Mouse (Mus musculus) adrenal gland, postnatal 4 days (tissue): ENCODE data around the gene Rhod. TPM values are rescaled to one million over a fixed set of nuclear protein-coding genes. Genes with fewer than 3 reads are reported as not detected.
"Not testable (repeated sequence)": the region's sequence is repeated elsewhere in the genome, so short reads cannot be mapped to it uniquely, and the experiment has no call there.

Source experiments
- DNase-seq, 2 experiments: peaks; one replicate each; pipeline ENCODE4 v3.0.0; 2021 to 2022; ENCODE audit warnings: low spot score in 2 of 2, mixed read lengths in 2 of 2
- total RNA-seq, 2 experiments: library from RNA; stranded (reverse); gene quantifications; 2 replicates each; pipeline ENCODE4 v1.2.3; 2021

The Rhod gene
- total RNA-seq, 2 experiments from 2014 or later = 18.0 to 19.7 TPM

DNA sequence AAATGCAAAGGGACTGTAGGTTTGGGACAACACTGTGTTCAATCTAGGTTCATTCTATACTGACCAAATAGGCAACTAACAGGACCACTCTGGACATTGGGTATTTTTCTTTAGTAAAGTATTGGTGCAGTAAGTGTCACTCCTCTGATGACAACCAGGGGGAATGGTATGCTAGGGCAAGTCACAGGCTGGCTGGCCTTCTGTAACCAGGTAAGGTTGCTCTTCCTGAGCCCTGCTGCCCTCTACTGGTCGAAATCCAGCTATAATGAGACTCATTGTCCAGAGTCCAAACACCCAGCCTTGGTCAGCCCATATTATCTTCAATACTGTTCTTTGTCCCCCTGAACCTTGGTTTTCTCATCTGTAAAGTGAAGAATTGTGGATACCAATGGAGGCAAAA is 22.0 kb downstream of the Rhod start:
- peak in 1 of 2 experiments; percentile 52 for DNase-seq

DNA sequence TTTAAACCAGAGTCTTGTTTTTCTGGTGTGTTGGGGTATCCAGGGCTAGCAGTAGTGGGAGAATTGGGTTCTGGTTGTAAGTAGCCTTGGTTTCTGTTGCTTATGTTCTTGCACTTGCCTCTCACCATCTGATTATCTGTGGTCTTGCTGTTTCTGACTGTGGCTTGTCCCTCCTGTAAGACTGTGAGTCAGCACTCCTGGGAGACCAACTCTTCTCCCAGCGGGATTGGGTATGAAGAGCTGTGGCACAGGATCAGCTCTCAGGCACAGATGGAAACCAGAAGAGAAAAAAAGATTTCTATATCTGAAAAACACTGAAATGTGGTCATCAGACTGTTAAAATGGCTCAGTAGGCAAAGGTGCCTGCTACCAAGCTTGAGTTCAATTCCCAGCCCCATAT is 24.6 kb downstream of the Rhod start:
- no peak for DNase-seq

DNA sequence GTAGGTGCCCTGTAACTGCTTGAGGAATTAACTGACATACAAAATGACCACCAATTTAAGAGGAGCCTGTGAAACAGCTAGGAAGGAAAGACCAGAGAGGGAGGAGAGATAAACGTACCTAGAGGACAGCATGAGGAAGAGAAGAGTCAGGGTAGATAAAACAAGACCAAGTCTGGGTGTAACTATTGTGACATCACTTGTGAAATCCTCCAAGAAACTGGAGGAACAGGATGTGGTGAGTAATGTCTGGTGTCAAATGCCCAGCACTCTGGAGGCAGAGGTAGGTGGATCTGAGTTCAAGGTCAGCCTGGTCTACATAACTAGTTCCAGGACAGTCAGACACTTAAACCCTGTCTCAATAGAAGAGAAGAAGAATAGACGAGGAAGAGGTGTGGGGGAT is 30.2 kb downstream of the Rhod start:
- no peak for DNase-seq

DNA sequence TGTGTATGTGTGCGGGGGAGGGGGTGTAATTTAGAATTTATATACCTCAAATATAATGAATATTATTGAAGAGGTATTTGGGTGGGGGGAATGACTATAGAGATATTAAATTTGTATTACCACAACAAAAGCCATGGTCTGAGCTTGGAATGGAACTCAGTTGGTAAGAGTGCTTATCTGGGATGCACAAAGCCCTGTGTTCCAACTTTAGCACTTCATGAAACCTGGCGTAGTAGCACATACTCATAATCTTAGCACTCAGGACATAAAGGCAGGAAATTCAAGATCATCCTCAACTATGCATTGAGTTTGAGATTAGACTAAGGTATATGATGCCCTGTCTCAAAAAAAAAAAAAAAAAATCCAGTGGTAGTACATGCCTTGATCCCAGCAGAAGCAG is 34.4 kb downstream of the Rhod start:
- no peak for DNase-seq

DNA sequence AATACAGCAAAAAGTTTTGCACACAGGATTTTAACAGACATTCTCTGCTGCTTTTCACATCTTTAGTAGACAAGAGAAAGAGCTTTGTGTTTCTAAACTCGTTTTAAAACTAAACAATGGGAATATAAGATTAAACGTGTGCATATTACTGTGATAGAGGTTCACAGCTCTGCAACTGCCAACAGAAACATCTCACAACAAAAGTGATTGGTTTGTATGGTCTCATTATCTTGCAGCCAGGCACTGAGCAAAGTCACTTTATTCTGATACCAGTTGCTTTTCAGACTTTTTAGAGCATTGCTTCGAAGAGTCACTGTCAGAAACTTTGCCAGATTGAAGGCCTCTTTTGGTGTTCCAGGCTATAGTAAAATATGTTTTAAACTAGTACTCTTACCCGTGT is 40.3 kb downstream of the Rhod start:
- DNase-seq = no peak

DNA sequence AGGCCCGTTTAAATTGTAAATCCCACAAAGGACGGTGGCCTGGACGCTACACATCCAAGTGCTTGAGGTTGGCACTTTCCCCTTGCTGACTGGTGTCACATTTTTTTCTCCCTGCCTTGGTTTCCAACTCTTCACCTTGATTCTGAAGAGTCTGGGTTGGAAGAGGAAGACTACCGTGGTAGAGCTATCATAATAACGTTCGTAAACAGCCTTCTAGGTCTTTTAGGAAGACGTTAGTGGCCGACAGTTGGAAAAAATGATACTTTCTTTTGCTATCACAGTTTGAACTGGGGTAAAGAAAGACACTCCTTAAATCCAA is 40.6 kb downstream of the Rhod start:
- no peak for DNase-seq

DNA sequence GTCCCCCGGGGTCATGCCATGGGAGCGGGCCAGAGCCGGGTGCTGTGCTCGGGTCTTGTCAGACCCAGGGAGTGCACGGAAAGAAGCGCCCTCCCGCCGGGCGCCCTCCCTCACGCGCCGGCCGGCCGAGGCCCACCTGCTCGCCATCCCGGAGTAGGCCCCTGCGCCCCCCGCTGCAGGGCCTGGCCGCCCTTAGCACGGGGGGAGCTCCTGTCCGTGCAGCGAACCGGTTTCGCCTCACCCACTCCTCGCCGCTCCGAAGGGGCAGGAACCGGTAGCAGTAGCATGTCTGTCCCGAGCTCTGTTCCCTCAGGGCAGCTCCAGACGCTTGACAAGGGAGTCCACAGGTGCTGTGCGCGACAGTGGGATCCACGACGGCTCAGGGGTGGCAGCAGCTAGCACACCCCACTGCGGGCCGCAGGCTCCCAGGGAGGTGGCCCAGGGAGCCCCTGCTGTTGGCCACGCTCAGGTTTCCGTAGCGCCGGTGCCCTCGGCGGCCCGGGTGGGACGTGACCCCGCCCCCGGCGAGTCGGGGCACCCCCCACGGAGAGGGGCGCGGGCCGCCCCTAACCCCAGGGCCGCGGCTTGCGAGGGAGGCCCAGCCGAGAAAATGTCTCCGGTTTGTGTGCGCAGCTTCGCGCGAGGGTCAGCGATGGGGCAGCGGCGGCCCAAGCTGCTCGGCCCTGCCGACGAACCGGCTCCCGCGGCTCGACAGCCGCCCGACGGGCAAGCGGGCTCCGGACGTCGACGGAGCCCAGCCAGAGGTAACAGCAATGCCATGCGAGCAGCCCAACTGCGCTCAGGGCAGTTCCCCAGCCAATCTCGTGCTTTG is 41.2 kb downstream of the Rhod start, which contains the start of gene Kdm2a:
Gene Kdm2a (minus strand): TSS at position 488 of the 832 bp plus-strand sequence.
- DNase-seq = peak in 1 of 2 experiments; percentile 50

DNA sequence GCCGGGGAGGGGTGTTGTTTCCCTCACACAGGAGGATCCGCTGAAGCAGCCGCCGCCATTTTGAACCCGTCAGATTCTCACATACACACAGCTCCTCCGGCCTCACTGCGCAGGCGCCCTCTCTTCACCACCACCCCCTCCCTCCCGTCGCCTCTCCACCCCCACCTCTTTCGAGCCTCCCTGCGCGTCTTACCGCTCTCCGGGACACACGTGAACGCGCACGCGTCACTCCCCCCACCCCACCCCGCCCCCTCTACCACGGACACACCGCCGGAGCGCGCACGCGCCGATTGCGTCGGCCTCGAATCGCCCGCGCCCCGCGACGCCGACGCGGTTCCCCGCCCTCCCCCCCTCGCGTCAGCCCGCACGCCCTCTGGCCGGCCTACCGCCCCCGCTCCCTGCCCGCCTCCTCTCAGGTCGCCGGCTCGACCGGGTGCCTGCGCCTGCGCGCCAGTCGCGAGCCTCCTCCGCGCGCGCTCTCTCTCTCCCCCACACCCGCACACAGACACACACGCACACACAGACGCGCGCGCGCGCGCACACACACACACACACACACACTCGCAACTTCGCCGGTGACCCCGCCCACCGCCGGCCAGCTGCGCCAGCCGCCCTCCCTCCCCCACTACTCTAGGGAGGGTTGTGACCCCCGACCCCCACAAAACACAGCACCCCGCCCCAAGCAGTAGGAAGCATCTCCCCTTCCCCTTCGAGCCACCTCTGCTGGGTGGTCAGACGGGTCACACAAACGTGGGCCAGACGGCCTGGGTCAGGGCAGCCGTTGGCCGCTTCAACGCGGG is 42.0 kb downstream of the Rhod start:
- peak; percentile 81 to 92 for DNase-seq

DNA sequence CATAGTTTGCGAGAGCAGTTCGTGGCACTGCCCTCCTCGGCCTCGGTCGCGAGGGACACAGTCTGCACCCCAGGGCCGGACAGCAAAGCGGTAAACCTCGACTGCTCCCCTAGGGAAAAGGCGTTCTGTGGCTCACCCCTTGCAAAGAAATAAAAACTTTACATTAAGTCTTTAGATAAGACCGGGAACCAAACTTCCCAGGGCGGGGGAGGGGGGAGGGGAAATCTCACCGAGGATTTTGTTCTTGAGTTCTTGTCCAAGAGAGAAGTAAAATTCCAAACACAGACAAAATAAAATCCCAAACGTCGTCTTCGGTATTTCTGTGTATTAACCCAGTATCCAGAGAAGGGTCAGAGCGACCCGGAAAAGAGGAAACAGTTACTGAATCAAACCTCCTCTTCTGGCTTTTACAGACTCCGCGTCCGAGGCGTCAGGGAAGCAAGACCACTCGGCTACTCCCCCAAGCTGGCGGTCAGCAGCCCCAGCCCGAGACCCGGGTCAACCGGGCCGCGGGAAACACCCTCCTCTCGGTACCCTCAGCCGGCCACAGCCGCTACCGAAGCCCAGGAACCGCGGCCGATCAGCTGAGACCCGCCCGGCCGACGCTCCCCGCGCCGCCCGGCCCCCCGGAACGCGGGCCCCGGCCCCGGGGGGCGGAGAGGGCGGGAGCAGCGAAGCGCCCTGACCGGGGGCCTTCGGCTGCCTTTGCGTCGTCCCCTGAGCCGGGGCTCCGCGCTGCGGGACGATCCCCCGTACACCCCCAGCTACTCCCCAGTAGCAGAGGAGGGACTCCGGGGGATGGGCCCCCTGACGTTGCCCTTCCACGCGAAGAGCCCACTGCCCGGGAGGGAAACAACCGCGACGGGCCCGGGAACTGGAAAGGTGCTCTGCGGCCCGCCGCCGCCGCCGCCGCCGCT is 42.9 kb downstream of the Rhod start:
- DNase-seq = peak in 1 of 2 experiments; percentile 20

DNA sequence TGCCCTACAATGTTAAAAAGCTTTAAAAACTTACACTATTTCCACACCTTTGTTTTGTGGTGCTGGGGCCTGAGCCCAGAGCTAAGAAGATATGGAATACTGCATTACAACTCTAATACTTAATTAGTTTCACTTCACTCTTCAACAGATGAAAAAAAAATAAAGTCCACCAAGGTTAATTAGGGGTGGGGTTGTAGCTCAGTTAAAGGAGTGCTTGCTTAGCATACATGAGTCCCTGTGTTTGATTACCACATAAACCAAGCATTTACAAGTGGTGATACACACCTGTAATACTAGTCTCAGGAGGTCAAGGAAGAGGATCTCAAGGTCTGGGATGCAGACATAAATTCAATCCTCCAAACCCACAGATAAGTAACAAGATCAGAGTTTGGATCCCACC is 52.0 kb downstream of the Rhod start:
- no peak for DNase-seq

DNA sequence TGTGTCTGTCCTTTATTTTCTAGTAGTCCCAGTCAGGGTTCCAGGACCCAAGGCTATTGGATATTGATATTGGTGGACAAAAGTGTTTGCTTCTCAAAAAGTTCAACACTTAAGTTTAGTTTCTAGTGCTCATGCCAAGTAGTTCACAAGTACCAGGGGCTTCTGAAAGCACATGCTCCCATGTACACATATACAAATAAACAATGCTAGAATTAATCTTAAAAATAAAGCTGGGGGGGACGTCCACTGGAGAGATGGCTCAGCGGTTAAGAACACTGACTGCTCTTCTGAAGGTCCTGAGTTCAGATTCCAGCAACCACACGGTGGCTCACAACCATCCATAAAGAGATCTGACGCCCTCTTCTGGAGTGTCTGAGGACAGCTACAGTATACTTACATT is 54.2 kb downstream of the Rhod start:
- DNase-seq = no peak

DNA sequence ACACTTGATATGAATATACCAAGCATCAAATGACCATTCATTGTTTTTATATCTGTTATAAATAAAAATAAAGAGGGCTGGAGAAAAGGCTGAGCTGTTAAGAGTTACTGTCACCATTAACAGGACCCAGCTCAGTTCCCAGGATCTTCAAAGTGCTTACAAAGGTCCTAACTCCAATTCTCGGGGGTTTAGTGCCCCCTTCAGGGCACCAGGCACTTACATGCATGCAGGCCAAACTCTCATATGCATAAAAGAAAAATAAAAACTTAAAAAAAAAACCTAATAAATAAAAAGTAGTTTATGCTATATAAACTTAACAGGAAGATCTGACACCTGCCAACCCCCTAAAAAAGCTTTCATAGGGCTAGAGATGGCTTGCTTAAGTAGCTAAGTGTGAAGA is 54.9 kb downstream of the Rhod start:
- no peak for DNase-seq

DNA sequence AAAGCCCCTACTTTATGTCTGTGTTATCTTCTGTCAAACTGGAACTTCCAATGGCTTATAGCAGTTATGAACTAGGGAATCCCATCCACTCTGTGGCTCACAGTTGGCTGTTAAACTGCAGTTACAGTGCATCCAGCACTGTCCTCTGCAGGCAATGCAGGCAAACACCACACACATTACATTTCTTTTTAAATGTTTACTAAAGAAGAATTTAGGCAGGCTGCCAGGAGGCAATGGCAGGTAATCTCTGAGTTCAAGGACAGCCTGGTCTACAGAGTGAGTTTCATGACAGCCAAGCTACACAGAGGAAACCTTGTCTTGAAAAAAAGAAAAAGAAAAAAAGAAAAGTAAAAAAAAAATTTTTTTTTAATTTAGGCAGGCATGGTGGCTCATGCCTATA is 55.9 kb downstream of the Rhod start:
- DNase-seq = no peak

DNA sequence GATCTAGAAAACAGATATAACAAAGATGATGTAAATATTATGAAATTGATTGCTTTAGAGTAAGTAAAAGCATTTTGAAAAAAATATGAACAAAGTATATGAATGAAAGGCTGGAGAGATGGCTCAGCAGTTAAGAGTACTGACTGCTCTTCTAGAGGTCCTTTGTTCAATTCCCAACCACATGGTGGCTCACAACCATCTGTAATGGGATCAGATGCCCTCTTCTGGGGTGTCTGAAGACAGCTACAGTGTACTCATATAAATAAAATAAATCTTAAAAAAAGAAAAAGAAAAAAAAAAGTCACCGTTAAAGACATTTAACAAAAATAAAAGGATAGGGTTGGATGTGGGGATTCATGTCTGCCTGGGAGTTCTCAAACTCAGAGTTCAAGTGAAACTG is 56.9 kb downstream of the Rhod start:
- not testable (repeated sequence) for DNase-seq

Other genes starting within 250 kb of the Rhod start
- 1 to 10 TPM; 3.2 to 4.3 TPM for gene Tbc1d10c, start 248.1 kb downstream of the Rhod start, total RNA-seq
- 100 to 1,000 TPM; 464 to 467 TPM for gene Ppp1ca, start 247.4 kb downstream of the Rhod start, total RNA-seq
- 10 to 100 TPM; 14.7 to 16.2 TPM for gene Rad9a, start 237.8 kb downstream of the Rhod start, total RNA-seq
- 10 to 100 TPM; 10.0 to 10.7 TPM for gene Clcf1, start 225.2 kb downstream of the Rhod start, total RNA-seq
- gene AC109138.7, start 225.1 kb downstream of the Rhod start, total RNA-seq = not detected
- gene Pold4, start 207.5 kb downstream of the Rhod start, total RNA-seq = 10 to 100 TPM; 32.7 to 34.3 TPM
- 10 to 100 TPM; 37.6 to 40.9 TPM for gene Ssh3, start 170.3 kb downstream of the Rhod start, total RNA-seq
- 1 to 10 TPM; 8.2 to 8.8 TPM for gene Ankrd13d, start 156.3 kb downstream of the Rhod start, total RNA-seq
- 10 to 100 TPM; 54.6 to 57.8 TPM for gene Grk2, start 133.2 kb downstream of the Rhod start, total RNA-seq
- 100 to 1,000 TPM; 104 to 106 TPM for gene Kdm2a, start 41.1 kb downstream of the Rhod start, total RNA-seq
- gene Syt12, start 38.0 kb upstream of the Rhod start, total RNA-seq = 10 to 100 TPM; 21.0 to 21.4 TPM
- 1 to 10 TPM; 2.0 to 4.1 TPM for gene 2010003K11Rik, start 59.2 kb upstream of the Rhod start, total RNA-seq
- 100 to 1,000 TPM; 215 to 218 TPM for gene Pcx, start 71.0 kb upstream of the Rhod start, total RNA-seq
- gene Lrfn4, start 176.2 kb upstream of the Rhod start, total RNA-seq = 10 to 100 TPM; 15.8 to 20.0 TPM
- 10 to 100 TPM; 35.7 to 39.5 TPM for gene Rce1, start 186.2 kb upstream of the Rhod start, total RNA-seq